Mouse (Mus musculus): ENCODE measurements at regions not wholly inside any gene's neighbourhood (a gene's known extent, or its start where the extent isn't known, plus 50 kb on each side); places are given as distances from the start of the nearest gene placed in this dataset.

DNA sequence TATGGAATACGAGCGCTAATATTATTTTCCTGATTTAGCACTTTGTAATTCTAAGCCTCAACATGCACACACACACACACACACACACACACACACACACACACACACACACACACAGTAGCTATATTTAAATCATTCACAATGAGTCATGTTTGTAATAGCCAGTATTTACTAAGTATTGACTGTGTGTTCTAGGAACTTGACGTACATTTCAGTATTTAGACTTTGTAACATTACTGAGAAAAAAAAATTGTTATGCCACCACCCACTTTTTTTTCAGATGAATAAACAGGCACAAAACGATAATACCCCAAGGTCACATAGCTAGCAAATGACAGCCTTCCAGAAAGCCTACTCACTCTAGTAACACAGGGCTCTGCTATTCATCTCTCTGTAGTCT lies 310.3 kb downstream of the Adgrl2 start:
- TF ChIP-seq CTCF (IDR thresholded peaks at IDR 0.05; ENCODE audit: control insufficient read depth, insufficient read depth, insufficient replicate concordance, low read depth, low read length) (no peak), POLR2A (IDR thresholded peaks at IDR 0.05; ENCODE audit: control insufficient read depth, low read depth, low read length) (no peak)

All from testis, adult 2 months (tissue).